Mouse (Mus musculus): ENCODE measurements at regions not wholly inside any gene's neighbourhood (a gene's known extent, or its start where the extent isn't known, plus 50 kb on each side); places are given as distances from the start of the nearest gene placed in this dataset.

GRCm38 (mm10) chr13:72211716-72212115 is 248.2 kb upstream of the Irx1 start:
- TF ChIP-seq CTCF (IDR thresholded peaks at IDR 0.05; ENCODE audit: low read depth, low read length) (no peak), TAL1 (conservative IDR thresholded peaks at IDR 0.05; ENCODE audit: low read depth, low read length) (no peak), GATA1 (IDR thresholded peaks at IDR 0.05; ENCODE audit: borderline replicate concordance, low read length) (no peak), POLR2AphosphoS5 (IDR thresholded peaks at IDR 0.05; ENCODE audit: insufficient replicate concordance, low read depth, low read length) (no peak), GATA2 (IDR thresholded peaks at IDR 0.05; ENCODE audit: borderline replicate concordance, low read depth, low read length) (no peak)
